Mouse (Mus musculus): ENCODE measurements around the gene Marveld1.

Gene Marveld1

DNA sequence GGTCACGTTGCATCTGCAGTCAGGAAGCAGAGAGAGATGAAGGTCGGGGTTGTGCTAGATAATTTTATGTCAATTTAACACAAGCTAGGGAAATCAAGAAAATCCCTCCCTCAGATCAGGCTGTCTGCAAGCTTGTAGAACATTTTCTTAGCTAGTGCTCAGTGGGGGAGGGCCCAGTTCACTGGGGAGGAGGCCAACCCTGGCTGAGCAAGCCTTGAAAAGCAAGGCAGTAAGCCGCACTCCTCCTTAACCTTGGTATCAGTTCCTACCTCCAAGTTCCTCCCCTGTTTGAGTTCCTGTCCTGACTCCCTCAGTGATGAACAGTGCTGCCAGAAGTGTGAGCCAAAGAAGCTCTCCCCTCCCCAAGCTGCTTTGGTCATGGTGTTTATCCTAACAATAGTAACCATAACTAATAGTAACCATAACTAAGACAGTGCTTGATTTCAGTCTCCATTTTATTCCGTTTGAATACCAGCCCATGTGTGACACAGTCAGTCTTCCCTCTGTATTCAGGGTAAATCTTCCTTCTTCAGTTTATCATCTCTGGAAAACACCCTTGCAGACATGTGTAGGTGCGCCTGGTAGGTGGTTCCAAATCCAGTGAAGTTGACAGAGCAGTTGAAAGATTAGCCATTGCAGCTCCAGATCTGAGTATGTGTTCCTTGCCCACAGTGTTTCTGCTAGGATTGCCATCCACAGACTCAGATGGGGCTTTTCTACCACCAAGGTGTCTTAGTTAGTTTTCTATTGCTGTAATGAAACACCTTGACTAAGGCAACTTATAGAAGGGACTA lies 7.3 kb upstream of the Marveld1 start:
- no peak for DNase-seq (ENCODE audit: low read depth, low spot score)

GRCm38 (mm10) chr19:42141998-42142397 lies 5.2 kb upstream of the Marveld1 start:
- DNase-seq (ENCODE audit: low read depth, low spot score) = no peak

GRCm38 (mm10) chr19:42142757-42143156 lies 4.4 kb upstream of the Marveld1 start:
- no peak for DNase-seq (ENCODE audit: low read depth, low spot score)

GRCm38 (mm10) chr19:42144067-42144466 lies 3.1 kb upstream of the Marveld1 start:
- DNase-seq (ENCODE audit: low read depth, low spot score) = no peak

GRCm38 (mm10) chr19:42144541-42145167 lies 2.5 kb upstream of the Marveld1 start:
- peak; percentile 58 for DNase-seq (ENCODE audit: low read depth, low spot score)

DNA sequence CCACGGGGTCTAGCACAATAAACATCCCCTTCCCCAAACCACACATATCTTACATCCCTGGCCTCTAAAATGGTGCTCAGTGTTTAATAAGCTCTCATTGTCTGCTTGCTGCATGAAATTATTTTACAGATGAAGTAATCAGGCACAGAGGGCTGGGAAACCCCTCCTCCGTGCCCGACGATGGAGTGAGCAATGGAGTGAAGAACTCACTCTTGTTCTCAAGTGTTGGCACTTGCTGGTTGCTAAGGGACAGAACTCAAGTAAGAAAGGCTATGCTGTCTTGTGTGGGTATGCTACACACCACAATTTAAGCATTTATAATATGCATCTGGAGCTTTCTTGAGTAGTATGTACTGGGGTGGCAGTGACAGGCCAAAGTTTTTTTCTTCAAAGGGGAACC lies 2.0 kb upstream of the Marveld1 start:
- DNase-seq (ENCODE audit: low read depth, low spot score) = no peak

DNA sequence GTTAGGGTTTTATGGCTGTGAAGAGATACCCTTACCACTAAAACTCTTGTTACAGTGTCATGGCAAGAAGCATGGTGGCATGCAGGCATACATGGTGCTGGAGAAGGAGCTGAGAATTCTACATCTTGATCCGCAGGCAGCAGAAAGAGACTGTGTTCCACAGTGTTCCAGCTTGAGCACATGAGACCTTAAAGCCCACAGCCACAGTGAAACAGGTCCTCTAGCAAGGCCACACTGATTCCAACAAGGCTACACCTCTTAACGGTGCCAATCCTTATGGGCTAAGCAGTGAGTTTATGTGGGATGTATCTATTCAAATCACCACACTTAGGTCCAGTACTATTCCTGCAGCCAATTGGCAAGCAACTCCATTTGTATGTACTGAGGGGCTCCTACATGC lies 1.5 kb upstream of the Marveld1 start:
- DNase-seq (ENCODE audit: low read depth, low spot score) = no peak

GRCm38 (mm10) chr19:42146276-42147010 lies 757 bp upstream of the Marveld1 start:
- DNase-seq (ENCODE audit: low read depth, low spot score) = no peak

DNA sequence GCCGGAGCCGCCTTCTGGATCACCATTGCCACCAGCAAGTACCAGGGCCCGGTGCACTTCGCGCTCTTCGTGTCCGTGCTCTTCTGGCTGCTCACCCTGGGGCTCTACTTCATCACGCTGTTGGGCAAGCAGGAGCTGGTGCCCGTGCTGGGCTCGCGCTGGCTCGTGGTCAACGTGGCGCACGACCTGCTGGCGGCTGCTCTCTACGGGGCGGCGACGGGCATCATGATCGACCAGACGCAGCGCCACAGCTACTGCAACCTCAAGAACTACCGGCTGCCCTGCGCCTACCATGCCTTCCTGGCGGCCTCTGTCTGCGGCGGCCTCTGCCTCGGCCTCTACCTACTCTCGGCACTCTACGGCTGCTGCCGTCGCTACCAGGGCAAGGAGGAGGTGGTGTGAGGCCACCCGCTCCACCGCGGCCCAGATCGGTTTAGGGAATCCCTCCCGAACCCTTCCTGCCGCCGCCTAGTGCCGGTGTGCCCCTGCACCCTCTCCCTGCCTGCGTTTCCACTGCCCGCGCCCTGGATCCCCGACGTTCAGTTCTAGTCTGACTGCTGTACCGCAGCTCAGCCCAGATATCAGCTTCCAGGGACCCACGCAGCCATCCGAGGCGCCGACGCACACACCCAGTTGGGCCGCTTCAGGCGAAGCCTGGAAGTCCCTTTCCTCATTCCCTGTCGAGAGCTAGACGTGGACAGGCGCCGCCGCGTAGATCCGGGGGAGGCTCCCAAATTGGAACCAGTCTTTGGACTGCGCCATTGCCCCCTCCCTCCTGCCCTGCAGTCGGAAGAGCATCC lies 769 bp downstream of the Marveld1 start:
- DNase-seq (ENCODE audit: low read depth, low spot score) = no peak

DNA sequence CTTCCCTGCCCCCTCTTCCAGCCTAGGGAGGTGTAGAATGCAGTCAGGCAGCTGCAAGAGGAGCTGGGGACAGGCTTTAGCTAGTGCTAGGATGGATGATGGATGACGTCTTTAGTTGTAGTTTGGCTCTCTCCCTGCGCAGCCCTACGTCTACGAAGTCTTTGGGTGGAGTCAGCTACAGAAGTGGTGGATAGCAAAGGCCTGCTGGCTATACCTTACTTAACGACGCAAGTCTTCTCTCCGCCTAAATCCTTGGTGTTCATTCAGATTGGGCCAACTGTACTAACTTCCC lies 1.3 kb downstream of the Marveld1 start:
- DNase-seq (ENCODE audit: low read depth, low spot score) = no peak

GRCm38 (mm10) chr19:42151990-42152389 lies 4.8 kb downstream of the Marveld1 start:
- no peak for DNase-seq (ENCODE audit: low read depth, low spot score)

- no peak for DNase-seq (ENCODE audit: low read depth, low spot score)
Measured at GRCm38 (mm10) chr19:42157493-42158237, 10.5 kb downstream of the Marveld1 start.

- no peak for DNase-seq (ENCODE audit: low read depth, low spot score)
Measured at GRCm38 (mm10) chr19:42158246-42159017, 11.2 kb downstream of the Marveld1 start.

GRCm38 (mm10) chr19:42163764-42164163 lies 16.6 kb downstream of the Marveld1 start, which contains the start of gene Zfyve27:
Zfyve27 (plus strand) TSS chr19:42163951.
- DNase-seq (ENCODE audit: low read depth, low spot score) = no peak

DNA sequence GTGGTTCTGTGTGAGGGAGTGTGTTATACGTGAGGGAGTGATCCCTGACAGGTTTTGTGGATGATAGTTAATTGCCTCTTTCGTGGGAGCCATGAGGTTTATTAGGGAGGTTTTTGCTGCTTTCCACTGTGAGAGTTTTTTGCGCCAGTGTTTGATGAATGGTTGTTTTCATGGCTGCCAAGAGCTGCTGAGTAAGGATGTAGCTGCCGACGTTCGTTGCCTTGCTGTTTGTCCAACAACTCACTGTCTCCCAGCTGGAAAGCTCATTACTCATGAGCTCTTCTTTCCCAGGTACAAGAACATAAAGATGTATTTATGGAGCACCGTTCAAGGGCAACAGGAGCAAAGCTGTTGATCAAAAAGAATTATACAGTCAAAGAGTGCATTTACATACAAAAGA lies 17.0 kb downstream of the Marveld1 start:
- no peak for DNase-seq (ENCODE audit: low read depth, low spot score)

DNA sequence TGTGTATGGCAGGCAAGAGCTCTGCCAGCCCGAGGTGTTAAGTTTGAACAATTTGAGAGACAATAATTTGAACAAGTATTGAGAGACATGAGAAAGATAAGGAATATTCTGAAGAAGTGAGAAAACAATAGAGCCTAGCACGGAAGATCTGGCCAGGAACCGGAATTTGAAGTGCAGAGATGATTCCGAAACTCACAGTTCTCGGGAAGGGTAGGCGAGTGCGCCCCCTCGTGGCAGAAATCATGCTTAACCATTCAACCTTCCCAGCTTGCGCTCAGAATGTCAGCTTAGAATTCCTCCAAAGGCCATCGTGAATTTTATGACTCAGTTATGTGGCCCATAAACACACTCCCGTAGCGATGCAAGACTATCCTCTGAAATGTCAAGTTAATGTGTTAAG lies 18.9 kb downstream of the Marveld1 start:
- no peak for DNase-seq (ENCODE audit: low read depth, low spot score)

DNA sequence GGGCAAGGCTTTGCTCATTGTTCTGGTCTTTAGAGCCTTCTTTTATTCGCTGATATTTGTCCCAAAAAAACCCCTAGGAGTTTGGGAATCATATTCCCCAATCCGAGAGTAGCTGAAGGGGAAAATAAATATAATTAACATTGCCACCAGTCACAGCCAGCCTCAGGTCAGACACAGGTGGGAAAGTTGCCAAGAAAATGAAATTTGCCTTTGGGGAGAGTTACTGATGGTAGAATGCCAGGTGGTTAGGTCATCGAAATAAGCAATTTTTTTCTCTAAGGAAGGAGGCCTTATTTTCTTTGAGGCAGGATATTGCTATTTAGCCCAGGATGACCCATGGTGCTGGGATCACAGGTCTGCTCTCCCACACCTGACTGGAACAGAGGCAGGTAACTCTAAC lies 19.6 kb downstream of the Marveld1 start:
- no peak for DNase-seq (ENCODE audit: low read depth, low spot score)

DNA sequence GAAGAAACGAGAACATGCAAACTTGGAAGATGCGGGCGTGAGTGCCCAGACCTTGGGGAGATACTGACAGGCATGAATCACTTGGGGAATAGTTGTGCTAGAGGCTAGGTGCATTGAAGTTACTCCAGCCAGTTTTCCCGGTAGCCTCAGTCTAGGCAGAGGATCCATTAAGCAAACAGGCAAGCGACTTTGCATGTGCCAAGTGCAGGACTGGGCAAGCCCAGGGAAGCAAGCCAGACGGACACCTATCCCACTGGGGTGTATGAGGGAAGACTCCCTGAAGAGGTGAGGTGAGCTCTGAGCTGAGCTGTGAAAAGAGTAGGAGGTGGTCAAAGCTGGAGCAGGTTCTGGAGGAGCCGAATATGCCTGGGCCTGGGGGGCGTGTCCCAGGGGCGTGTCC lies 20.3 kb downstream of the Marveld1 start:
- DNase-seq (ENCODE audit: low read depth, low spot score) = no peak

DNA sequence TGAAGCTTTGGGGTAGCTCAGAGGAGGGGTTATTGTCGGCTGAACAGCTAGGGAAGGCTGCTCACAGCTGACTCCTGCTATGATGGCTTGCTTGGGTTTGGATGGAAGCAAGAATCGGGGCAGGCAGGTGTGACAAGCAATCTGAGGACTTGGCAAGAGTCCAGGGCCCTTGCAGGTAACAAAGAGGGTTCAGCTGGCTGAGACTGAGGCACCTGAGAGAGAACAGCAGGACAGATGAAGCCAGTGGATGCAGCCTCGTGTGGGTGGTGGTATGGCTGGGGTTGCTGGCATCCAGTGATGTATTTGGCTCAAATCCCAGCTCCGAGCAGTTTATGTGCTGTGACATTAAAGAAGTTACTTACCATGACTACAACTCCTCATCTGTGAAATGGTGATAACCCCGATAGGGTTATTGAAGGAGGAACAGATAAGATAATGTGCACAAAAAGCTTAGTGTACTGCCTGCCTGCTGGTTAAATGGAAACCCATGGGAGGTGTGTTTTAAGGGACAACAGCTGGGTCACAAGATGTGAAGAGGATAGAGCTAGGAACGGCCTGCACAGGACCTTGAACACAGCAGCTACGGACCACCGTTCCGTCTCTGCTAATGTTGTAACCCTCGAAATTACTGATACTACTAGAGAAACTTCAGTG lies 22.2 kb downstream of the Marveld1 start:
- DNase-seq (ENCODE audit: low read depth, low spot score) = no peak

Data from brain, embryonic 18.5 days (tissue).